Mouse (Mus musculus) CD4-positive naive resting alpha-beta T cell, adult 76 days (primary cell): ENCODE results near the gene Ndufs8. TPM values are rescaled to one million over a fixed set of nuclear protein-coding genes. Genes with fewer than 3 reads are reported as not detected.

Experiments used
- total RNA-seq: library from RNA; stranded (reverse); gene quantifications from one replicate; pipeline ENCODE4 v1.2.4, GENCODE M21; 2023

Ndufs8 gene
- total RNA-seq, result 47.0 TPM

DNA sequence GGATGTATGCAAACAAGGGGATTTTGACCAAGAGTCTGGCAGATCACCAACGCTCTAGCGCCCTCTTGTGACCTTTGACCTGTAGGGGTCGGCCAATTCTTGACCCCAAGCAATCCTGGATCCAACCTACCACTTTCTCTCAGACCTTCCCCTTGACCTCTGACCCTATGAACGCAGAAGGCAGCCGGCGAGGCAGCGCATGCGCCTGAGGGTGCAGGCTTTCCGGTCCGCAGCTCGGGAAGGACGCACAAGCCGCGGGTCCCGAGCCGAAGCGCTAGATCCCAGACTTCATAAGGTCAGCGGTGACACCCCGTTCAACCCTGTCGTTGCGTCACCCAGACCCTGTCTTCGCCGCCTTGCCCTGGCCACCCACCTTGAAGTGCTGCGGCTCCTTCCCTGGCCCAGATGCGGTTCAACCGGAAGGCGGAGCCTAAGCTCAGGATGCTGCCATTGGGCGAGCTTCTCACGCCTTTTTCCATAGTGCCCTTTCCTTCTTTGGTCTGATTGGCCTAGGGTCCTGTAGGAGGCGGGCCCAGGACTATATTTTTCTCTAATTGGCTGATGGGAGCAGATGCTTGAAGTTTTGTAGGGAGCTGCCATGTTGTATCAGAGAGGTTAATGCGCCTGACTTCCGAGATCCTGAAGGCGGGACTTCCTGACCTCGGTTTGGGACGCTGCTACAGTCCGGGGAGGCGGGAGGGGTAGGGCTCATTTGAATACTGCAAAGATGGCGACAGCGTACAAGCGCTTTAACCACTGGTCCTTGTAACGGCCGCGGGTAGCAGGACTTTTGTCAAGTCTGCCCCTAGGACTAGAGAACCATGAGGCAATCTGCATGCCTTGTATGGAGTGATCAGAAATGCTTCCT, at the start of gene Ndufs8:
Gene Ndufs8 (minus strand): TSS at position 438 of the 868 bp plus-strand sequence.

GRCm38 (mm10) chr19:3958470-3958869, 45.9 kb upstream of the Ndufs8 start, which contains the start of gene Aldh3b3:
TSS of gene Aldh3b3 (plus strand) at chr19:3958645.

GRCm38 (mm10) chr19:3935032-3935895, 22.7 kb upstream of the Ndufs8 start, which contains the start of gene Unc93b1:
TSS of gene Unc93b1 (plus strand) at chr19:3935186.

GRCm38 (mm10) chr19:3929211-3929941, 16.8 kb upstream of the Ndufs8 start, which contains the start of gene Aldh3b1:
TSS of gene Aldh3b1 (minus strand) at chr19:3929808.

GRCm38 (mm10) chr19:3906795-3907786, 5.5 kb downstream of the Ndufs8 start, which contains the start of gene Tcirg1:
TSS of gene Tcirg1 (minus strand) at chr19:3907133.

Other genes with a start within 250 kb of the Ndufs8 start
- 7.0 TPM for gene Lrp5, start 226.2 kb downstream of the Ndufs8 start, total RNA-seq
- gene 1810055G02Rik, start 204.5 kb downstream of the Ndufs8 start, total RNA-seq, result 11.1 TPM
- 201 TPM for gene Kmt5b, start 145.4 kb downstream of the Ndufs8 start, total RNA-seq
- gene Chka, start 61.0 kb downstream of the Ndufs8 start, total RNA-seq, result 77.8 TPM
- gene Tcirg1, start 5.6 kb downstream of the Ndufs8 start, total RNA-seq, result 61.0 TPM
- gene Aldh3b1, start 17.0 kb upstream of the Ndufs8 start, total RNA-seq, result 1.7 TPM
- gene Unc93b1, start 22.4 kb upstream of the Ndufs8 start, total RNA-seq, result 46.4 TPM
- not detected for gene Aldh3b3, start 45.9 kb upstream of the Ndufs8 start, total RNA-seq
- not detected for gene Aldh3b2, start 59.6 kb upstream of the Ndufs8 start, total RNA-seq
- gene Acy3, start 73.8 kb upstream of the Ndufs8 start, total RNA-seq, result not detected
- not detected for gene Tbx10, start 80.0 kb upstream of the Ndufs8 start, total RNA-seq
- gene Nudt8, start 87.8 kb upstream of the Ndufs8 start, total RNA-seq, result 7.4 TPM
- 2.3 TPM for gene Gm49405, start 87.9 kb upstream of the Ndufs8 start, total RNA-seq
- 2.9 TPM for gene Doc2g, start 90.5 kb upstream of the Ndufs8 start, total RNA-seq
- 84.9 TPM for gene Ndufv1, start 100.0 kb upstream of the Ndufs8 start, total RNA-seq
- gene Gstp1, start 125.2 kb upstream of the Ndufs8 start, total RNA-seq, result 182 TPM
- gene Gstp2, start 133.2 kb upstream of the Ndufs8 start, total RNA-seq, result 20.7 TPM
- gene Gstp3, start 146.8 kb upstream of the Ndufs8 start, total RNA-seq, result 39.0 TPM
- not detected for gene Cabp2, start 168.8 kb upstream of the Ndufs8 start, total RNA-seq
- gene Cdk2ap2, start 184.4 kb upstream of the Ndufs8 start, total RNA-seq, result 152 TPM
- gene Pitpnm1, start 187.2 kb upstream of the Ndufs8 start, total RNA-seq, result 266 TPM
- gene Aip, start 213.1 kb upstream of the Ndufs8 start, total RNA-seq, result 149 TPM
- gene Gpr152, start 227.0 kb upstream of the Ndufs8 start, total RNA-seq, result 0.26 TPM
- 0.18 TPM for gene Cabp4, start 231.3 kb upstream of the Ndufs8 start, total RNA-seq
- gene Coro1b, start 235.8 kb upstream of the Ndufs8 start, total RNA-seq, result 121 TPM
- 209 TPM for gene Ptprcap, start 240.8 kb upstream of the Ndufs8 start, total RNA-seq